Comparison of ENCODE assay signal across 16 mouse cellular contexts in genomic region chr13:72286301-72286700, GRCm38 (mm10).
"Had no signal": no experiment of that assay in that cellular context is flagged by ENCODE, and none has a peak within 500 bp of the region (broad histone marks: within the 10 kb centered on the region; RNA-seq: fewer than 3 reads in every experiment).

No protein-coding gene starts in this region.

- DNase-seq: retina, postnatal 1 day; right cerebral cortex, adult 18-20 months; right cerebral cortex, postnatal 14 days; right cerebral cortex, postnatal 25 days; right cerebral cortex, postnatal 4 days; spleen, adult 18-20 months; thymus, adult 18-20 months; thymus, adult 2 months; thymus, postnatal 14 days; thymus, postnatal 25 days; thymus, postnatal 36 days; thymus, postnatal 4 days had no signal

- H3K36me3 ChIP-seq: neural tube, embryonic 13.5 days; neural tube, embryonic 15.5 days; stomach, embryonic 15.5 days had no signal

- H3K4me2 ChIP-seq: neural tube, embryonic 13.5 days; neural tube, embryonic 15.5 days; stomach, embryonic 15.5 days had no signal

- H3K4me3 ChIP-seq: neural tube, embryonic 13.5 days; neural tube, embryonic 15.5 days; stomach, embryonic 15.5 days had no signal

- H3K9me3 ChIP-seq: neural tube, embryonic 13.5 days; neural tube, embryonic 15.5 days; stomach, embryonic 15.5 days had no signal

- H3K9ac ChIP-seq: neural tube, embryonic 13.5 days; neural tube, embryonic 15.5 days; stomach, embryonic 15.5 days had no signal

- H3K4me1 ChIP-seq: stomach, embryonic 15.5 days had no signal

- H3K27ac ChIP-seq: neural tube, embryonic 13.5 days; neural tube, embryonic 15.5 days; stomach, embryonic 15.5 days; stomach, postnatal 0 days had no signal
